Comparison of ENCODE assay signal across 15 mouse cellular contexts in the genomic region with DNA sequence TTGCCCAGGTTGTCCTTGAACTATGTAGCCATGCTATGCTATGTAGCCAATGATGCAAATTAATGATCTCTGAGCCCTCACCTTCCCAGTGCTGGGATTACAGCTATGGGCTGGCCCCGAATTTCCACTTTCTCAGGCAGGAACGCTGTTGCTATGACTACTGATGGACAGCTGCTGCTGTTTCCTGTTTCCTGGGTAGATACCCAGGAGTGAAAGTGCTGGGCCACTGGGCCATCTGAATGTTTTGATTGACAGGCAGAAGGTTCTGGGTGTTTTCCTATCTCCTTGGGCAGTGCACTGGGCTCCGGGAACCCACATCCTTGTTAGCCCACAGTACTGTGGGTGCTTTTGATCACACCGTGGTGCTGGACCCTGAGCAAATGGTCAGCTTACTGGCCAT. TPM values are rescaled to one million over a fixed set of nuclear protein-coding genes. Genes with fewer than 3 reads are reported as not detected.
DNase-seq lines count a peak whose midpoint lies in the region; ATAC-seq lines count a peak whose summit lies in the region.
"Had no signal": no experiment of that assay in that cellular context is flagged by ENCODE, and none has a peak within 500 bp of the region (broad histone marks: within the 10 kb centered on the region; RNA-seq: fewer than 3 reads in every experiment).

No protein-coding gene starts in this region.

- peak; percentile 9 for DNase-seq in lung, postnatal 36 days
- no peak for DNase-seq in lung, postnatal 10 days
- no peak for DNase-seq in Muller cell, postnatal 12 days (ENCODE audit: inconsistent ontology term)
- DNase-seq in spleen, postnatal 10 days (ENCODE audit: low spot score in 2 of 2): no peak
- DNase-seq in testis, postnatal 10 days (ENCODE audit: low spot score): no peak
- DNase-seq: cerebellum, adult 8-10 months; heart, postnatal 36 days; kidney, adult 11 months; kidney, postnatal 36 days; layer of hippocampus, adult 9-11 months; right cerebral cortex, postnatal 4 days had no signal

- peak; percentile 85 for ATAC-seq in common myeloid progenitor, adult 5-6 weeks (replicated peaks; ENCODE audit: low read depth, poor library complexity, severe bottlenecking)
- peak; percentile 30 for ATAC-seq in megakaryocyte, adult 5-6 weeks (ENCODE audit: poor library complexity, severe bottlenecking)
- ATAC-seq: hindbrain, postnatal 0 days; lung, postnatal 0 days had no signal

RNA-seq across cellular contexts. Expression of a gene that starts 24.1 kb away (rescaled TPM):
- total RNA-seq in common myeloid progenitor, adult 5-6 weeks (2017): 25.6 and 28.2 TPM in 2 replicates
- 20.8 and 26.4 TPM in 2 replicates for total RNA-seq in megakaryocyte, adult 5-6 weeks (2015)
- 24.4 and 27.4 TPM in 2 replicates for total RNA-seq in megakaryocyte, adult 5-6 weeks (2017)

RNA-seq across cellular contexts. Expression of a gene that starts 24.2 kb away (rescaled TPM):
- total RNA-seq in common myeloid progenitor, adult 5-6 weeks (2017): 34.6 and 41.6 TPM in 2 replicates
- 35.0 and 40.7 TPM in 2 replicates for total RNA-seq in megakaryocyte, adult 5-6 weeks (2015)
- total RNA-seq in megakaryocyte, adult 5-6 weeks (2017): 21.1 and 29.5 TPM in 2 replicates

RNA-seq across cellular contexts. Expression of a gene that starts 25.9 kb away (rescaled TPM):
- not detected in 2 replicates for total RNA-seq in common myeloid progenitor, adult 5-6 weeks (2017)
- total RNA-seq in megakaryocyte, adult 5-6 weeks (2015): 0.30 TPM in 1 of 2 replicates, not detected in the other
- 0.08 and 0.22 TPM in 2 replicates for total RNA-seq in megakaryocyte, adult 5-6 weeks (2017)
